Mouse (Mus musculus) left cerebral cortex, adult 8-10 months (tissue): ENCODE results near the gene Sptb. TPM values are rescaled to one million over a fixed set of nuclear protein-coding genes. Genes with fewer than 3 reads are reported as not detected.
A peak's percentile ranks its signal among the peaks of the same experiment; 100 is the strongest.

Experiments
- DNase-seq, 2 experiments: peaks; one replicate each; pipeline ENCODE4 v3.0.0; 2022; ENCODE audit warnings: low spot score in 2 of 2
- total RNA-seq, 4 experiments: library from RNA; stranded (reverse); gene quantifications; 2 replicates each; pipeline ENCODE4 v1.2.4; 2022

Sptb gene
- total RNA-seq, 4 experiments from 2014 or later = 90.8 to 102 (median 98.4) TPM

GRCm38 (mm10) chr12:76673794-76674222, 36.5 kb downstream of the Sptb start:
- DNase-seq = no peak

- DNase-seq = no peak
Measured at GRCm38 (mm10) chr12:76672008-76672407, 38.3 kb downstream of the Sptb start.

GRCm38 (mm10) chr12:76670533-76671086, 39.7 kb downstream of the Sptb start:
- peak in 1 of 2 experiments; percentile 34 for DNase-seq

GRCm38 (mm10) chr12:76669956-76670530, 40.3 kb downstream of the Sptb start:
- DNase-seq = no peak

GRCm38 (mm10) chr12:76668654-76669419, 41.5 kb downstream of the Sptb start:
- DNase-seq = no peak

GRCm38 (mm10) chr12:76651788-76652345, 58.5 kb downstream of the Sptb start:
- no peak for DNase-seq

GRCm38 (mm10) chr12:76649708-76650687, 60.3 kb downstream of the Sptb start:
- DNase-seq = no peak

- DNase-seq = no peak
Measured at GRCm38 (mm10) chr12:76645222-76646110, 64.9 kb downstream of the Sptb start.

GRCm38 (mm10) chr12:76643679-76644078, 66.7 kb downstream of the Sptb start:
- no peak for DNase-seq

GRCm38 (mm10) chr12:76642616-76643015, 67.7 kb downstream of the Sptb start:
- no peak for DNase-seq

- DNase-seq = no peak
Measured at GRCm38 (mm10) chr12:76640620-76641019, 69.7 kb downstream of the Sptb start.

GRCm38 (mm10) chr12:76634899-76635693, 75.3 kb downstream of the Sptb start:
- DNase-seq = no peak

- DNase-seq = peak in 1 of 2 experiments; percentile 42
Measured at GRCm38 (mm10) chr12:76623374-76623773, 87.0 kb downstream of the Sptb start.

- DNase-seq = no peak
Measured at GRCm38 (mm10) chr12:76619847-76620246, 90.5 kb downstream of the Sptb start.

GRCm38 (mm10) chr12:76618175-76618574, 92.2 kb downstream of the Sptb start:
- no peak for DNase-seq

- no peak for DNase-seq
Measured at GRCm38 (mm10) chr12:76615580-76615937, 94.8 kb downstream of the Sptb start.

- no peak for DNase-seq
Measured at GRCm38 (mm10) chr12:76614868-76615579, 95.3 kb downstream of the Sptb start.

- no peak for DNase-seq
Measured at GRCm38 (mm10) chr12:76612621-76613020, 97.7 kb downstream of the Sptb start.
